Mouse (Mus musculus): ENCODE data around the gene Gsn. TPM values are rescaled to one million over a fixed set of nuclear protein-coding genes. Genes with fewer than 3 reads are reported as not detected.
A peak's percentile ranks its signal among the peaks of the same experiment; 100 is the strongest.

Gsn gene
- polyA plus RNA-seq, 1 experiment = 134 TPM

DNA sequence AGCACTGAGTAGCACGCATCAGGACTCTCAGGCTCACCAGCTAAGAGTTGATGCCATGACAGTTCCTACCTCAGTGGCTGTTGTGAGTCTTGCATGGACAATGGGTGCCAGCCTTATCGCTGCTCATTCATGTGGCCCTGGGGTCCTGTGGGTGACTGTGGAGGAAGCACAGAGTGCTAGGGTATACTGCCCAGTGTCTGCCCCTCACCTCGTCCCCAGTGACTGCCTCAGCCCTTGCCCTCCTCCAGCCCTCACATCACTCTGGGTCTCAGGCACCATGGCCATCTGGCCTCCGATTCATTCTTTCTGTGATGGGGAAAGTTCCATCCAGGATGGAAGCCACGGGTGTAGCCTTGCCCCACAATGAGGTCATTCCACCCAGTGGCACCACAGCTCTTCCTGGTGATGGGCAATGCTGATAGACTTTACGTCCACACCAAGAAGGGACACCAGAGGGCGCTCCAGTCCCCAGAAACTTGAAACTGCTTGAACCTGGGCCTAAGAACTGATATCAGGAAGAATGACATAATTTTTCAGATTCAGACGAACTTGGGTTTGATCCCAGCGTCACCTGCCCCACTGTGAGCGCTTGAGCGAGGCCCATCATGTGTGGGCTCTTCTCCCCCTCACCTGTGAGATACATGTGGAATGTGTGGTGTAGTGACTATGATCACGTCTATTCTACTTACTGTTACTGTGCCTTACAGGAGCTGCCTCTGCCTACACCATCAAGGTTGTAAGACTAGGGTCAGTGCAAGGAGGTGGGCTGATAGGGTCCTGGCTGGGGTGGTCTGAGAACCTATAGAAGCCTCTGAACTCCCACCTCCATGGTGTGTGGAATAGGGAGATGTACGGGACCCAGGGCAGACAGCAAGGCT is 32.8 kb downstream of the Gsn start:
- Histone ChIP-seq H3K4me3 (ENCODE audit: insufficient read depth, low read length) (no peak overlapping the region), H3K27ac (ENCODE audit: insufficient read depth, low read length) (no peak overlapping the region), H3K4me1 (ENCODE audit: control insufficient read depth, insufficient read depth, low read length) (no peaks in the 10 kb centered on the region)
- TF ChIP-seq CTCF (IDR thresholded peaks at IDR 0.05; ENCODE audit: extremely low read depth, insufficient read depth, low read length) = peak; percentile 88
- no peak for TF ChIP-seq POLR2A (IDR thresholded peaks at IDR 0.05; ENCODE audit: extremely low read depth, insufficient read depth, low read length)

DNA sequence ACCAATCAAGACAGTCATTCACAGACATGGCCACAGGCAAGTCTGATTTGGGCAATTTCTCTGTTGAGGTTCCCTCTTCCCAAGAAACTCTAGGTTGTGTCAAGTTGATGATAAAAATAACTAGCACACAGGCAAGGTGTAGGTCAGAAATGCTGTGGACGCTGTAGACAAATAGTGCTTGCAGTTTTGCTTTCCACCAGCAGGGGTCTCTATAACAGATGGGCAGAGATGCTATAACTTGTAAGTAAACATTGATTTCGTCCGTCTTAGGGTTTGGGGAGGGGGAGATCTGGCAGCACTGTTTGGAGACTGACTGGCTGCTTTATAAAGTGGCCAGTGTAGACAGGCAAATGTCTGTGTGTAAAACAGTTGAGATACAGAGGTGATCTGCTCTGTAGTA is 35.7 kb downstream of the Gsn start:
- TF ChIP-seq POLR2A (IDR thresholded peaks at IDR 0.05; ENCODE audit: extremely low read depth, insufficient read depth, low read length) (no peak), CTCF (IDR thresholded peaks at IDR 0.05; ENCODE audit: extremely low read depth, insufficient read depth, low read length) (peak; percentile 48; the same call in 1 of the 2 replicates)
- Histone ChIP-seq H3K4me3 (ENCODE audit: insufficient read depth, low read length) (no peak overlapping the region), H3K4me1 (ENCODE audit: control insufficient read depth, insufficient read depth, low read length) (no peaks in the 10 kb centered on the region), H3K27ac (ENCODE audit: insufficient read depth, low read length) (no peak overlapping the region)

DNA sequence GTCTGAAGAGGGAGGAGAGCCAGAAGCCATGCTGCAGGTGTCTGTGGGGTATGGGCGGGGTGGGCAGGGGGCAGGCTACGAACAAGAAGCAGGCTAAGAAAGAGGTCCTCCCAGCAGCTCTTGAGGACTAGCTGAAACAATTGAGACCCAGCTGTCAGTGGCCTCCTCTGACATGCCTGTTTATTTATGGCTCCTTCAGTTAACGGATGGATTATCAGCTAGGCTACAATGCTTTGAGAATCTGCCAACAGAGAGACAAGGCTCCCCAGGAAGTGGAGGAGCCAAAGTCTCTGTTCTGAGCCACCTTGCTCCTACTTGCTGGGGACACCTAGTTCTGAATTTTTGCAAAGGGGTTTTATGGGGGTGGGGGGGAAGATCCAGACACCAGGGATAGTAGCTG is 36.5 kb downstream of the Gsn start:
- no peak for TF ChIP-seq POLR2A (IDR thresholded peaks at IDR 0.05; ENCODE audit: extremely low read depth, insufficient read depth, low read length)
- TF ChIP-seq CTCF (IDR thresholded peaks at IDR 0.05; ENCODE audit: extremely low read depth, insufficient read depth, low read length) = no peak
- no peak overlapping the region for H3K4me3 ChIP-seq (ENCODE audit: insufficient read depth, low read length)
- H3K4me1 ChIP-seq (ENCODE audit: control insufficient read depth, insufficient read depth, low read length) = no peaks in the 10 kb centered on the region
- H3K27ac ChIP-seq (ENCODE audit: insufficient read depth, low read length) = no peak overlapping the region

DNA sequence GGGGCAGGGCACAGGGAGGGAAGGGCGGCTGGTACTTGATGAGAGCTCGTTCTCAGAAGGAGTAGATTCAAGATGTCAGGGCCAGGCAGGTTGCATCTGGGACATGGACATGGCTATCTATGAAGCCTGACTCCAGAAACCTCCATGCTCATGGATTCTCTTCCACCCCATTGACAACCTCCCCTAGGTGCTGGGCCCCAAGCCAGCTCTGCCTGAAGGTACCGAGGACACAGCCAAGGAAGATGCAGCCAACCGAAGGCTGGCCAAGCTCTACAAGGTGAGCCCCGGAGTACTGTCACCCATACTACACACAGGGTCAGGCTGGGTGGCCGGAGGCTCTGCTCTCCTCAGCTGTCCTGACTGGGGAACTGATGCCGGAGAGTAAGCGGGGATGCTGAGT is 37.1 kb downstream of the Gsn start:
- Histone ChIP-seq H3K4me3 (ENCODE audit: insufficient read depth, low read length) (no peak overlapping the region), H3K4me1 (ENCODE audit: control insufficient read depth, insufficient read depth, low read length) (no peaks in the 10 kb centered on the region), H3K27ac (ENCODE audit: insufficient read depth, low read length) (no peak overlapping the region)
- TF ChIP-seq CTCF (IDR thresholded peaks at IDR 0.05; ENCODE audit: extremely low read depth, insufficient read depth, low read length) (no peak), POLR2A (IDR thresholded peaks at IDR 0.05; ENCODE audit: extremely low read depth, insufficient read depth, low read length) (no peak)

DNA sequence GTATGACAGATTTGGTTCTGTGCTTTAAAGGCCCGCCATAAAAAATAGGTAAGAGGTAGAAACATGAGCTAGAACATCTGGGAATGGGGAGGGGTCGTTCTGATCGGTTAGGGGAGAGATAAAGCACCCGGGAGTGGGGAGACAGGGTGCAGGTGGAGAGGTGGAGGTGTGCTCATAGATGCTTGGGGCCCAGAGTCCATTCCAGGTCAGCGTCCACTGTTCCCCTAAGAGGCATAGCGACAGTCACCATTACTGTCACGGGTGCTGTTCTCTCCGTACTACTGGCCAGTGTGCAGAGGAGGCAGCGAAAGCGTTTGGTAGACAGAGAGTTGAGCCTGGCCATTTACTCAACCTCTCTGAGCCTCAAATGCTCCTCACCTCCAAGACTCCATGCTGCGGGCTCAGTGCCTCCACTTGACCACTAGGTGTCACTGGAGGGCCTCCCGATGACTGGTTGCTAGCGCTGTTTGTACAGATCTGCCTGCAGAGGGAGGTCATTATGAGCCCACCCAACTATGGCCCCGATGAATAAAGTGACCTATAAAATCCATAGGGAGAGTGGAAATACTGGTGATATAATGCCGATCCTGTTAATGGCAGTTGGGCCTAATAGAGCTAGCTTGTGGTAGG is 41.6 kb downstream of the Gsn start:
- no peaks in the 10 kb centered on the region for H3K4me1 ChIP-seq (ENCODE audit: control insufficient read depth, insufficient read depth, low read length)
- no peak overlapping the region for H3K4me3 ChIP-seq (ENCODE audit: insufficient read depth, low read length)
- TF ChIP-seq POLR2A (IDR thresholded peaks at IDR 0.05; ENCODE audit: extremely low read depth, insufficient read depth, low read length) (no peak), CTCF (IDR thresholded peaks at IDR 0.05; ENCODE audit: extremely low read depth, insufficient read depth, low read length) (peak; percentile 99)
- H3K27ac ChIP-seq (ENCODE audit: insufficient read depth, low read length) = no peak overlapping the region

DNA sequence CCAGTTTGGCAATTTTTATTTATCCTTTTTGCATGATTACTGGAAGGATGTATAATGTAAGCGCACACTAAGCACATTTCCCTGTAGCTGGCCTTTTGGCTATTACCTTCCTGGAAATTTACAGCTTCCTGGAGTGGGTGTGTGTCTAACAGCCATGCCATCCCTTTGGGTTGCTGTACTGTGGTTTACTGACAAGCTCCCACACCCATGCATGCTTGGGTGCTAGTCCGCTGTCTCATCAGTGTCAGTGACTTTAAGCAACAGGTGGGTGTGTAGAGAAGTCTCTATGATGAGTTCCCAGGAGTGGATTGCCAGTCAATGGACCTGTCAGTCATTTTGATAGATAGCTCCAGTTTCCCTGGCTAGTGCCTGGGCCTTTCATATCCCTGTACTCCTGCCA is 43.3 kb downstream of the Gsn start:
- Histone ChIP-seq H3K27ac (ENCODE audit: insufficient read depth, low read length) (no peak overlapping the region), H3K4me3 (ENCODE audit: insufficient read depth, low read length) (no peak overlapping the region), H3K4me1 (ENCODE audit: control insufficient read depth, insufficient read depth, low read length) (no peaks in the 10 kb centered on the region)
- TF ChIP-seq CTCF (IDR thresholded peaks at IDR 0.05; ENCODE audit: extremely low read depth, insufficient read depth, low read length) (no peak), POLR2A (IDR thresholded peaks at IDR 0.05; ENCODE audit: extremely low read depth, insufficient read depth, low read length) (no peak)

DNA sequence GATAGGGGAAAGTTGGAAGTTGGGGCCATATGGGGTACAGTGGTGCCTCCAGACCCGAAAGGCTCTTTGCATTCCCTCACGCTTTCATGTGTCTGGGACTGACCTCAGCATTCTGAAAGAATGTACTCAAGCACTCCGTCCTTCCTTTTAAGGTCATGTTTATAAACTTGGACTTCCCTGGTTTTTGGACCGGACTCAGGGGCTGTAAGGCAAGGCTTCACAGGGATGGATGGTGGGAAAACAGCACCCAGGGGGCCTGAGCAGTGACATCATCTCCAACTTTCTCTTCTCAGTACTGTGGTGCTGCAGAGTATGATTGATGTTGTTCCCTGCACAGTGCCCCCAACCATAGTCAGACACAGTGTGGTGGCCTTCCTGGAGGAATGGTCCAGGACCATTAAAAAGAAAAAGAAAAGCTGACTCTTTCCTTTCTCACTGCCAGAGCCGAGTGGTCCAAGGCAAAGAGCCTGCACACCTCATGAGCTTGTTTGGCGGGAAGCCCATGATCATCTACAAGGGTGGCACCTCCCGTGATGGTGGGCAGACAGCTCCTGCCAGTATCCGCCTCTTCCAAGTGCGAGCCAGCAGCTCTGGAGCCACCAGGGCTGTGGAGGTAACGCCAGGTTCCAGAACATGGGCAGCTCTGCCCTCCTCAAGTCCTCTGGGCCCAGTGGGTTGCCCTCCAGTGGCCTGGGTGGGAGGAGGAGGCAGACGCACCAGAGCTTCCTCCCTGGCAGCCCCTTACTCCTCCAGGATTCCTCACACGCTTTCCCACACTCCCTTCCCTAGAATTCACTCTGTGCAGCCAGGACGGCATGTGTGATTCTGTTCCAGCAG is 46.1 kb downstream of the Gsn start:
- H3K27ac ChIP-seq (ENCODE audit: insufficient read depth, low read length) = no peak overlapping the region
- no peaks in the 10 kb centered on the region for H3K4me1 ChIP-seq (ENCODE audit: control insufficient read depth, insufficient read depth, low read length)
- no peak overlapping the region for H3K4me3 ChIP-seq (ENCODE audit: insufficient read depth, low read length)
- TF ChIP-seq POLR2A (IDR thresholded peaks at IDR 0.05; ENCODE audit: extremely low read depth, insufficient read depth, low read length) (no peak), CTCF (IDR thresholded peaks at IDR 0.05; ENCODE audit: extremely low read depth, insufficient read depth, low read length) (no peak)

DNA sequence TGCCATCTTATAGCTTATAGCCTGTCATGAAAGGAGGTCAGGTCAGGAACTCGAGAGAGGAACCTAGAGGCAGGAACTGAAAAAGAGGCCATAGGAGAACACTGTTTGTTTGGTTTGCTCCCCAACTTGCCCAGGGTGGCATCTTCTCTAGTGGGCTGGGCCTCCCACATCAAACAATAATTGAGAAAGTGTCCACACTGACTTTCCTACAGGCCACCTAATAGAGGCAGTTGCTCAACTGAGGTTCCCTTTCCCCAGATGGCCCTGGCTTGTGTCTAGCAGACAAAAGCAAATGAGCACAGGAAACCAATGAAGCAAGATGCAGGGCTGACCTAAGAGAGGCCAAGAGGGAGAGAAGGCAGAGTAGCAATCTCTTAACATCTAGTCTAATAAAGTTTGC is 52.0 kb downstream of the Gsn start:
- Histone ChIP-seq H3K27ac (ENCODE audit: insufficient read depth, low read length) (no peak overlapping the region), H3K4me3 (ENCODE audit: insufficient read depth, low read length) (no peak overlapping the region), H3K4me1 (ENCODE audit: control insufficient read depth, insufficient read depth, low read length) (no peaks in the 10 kb centered on the region)
- TF ChIP-seq CTCF (IDR thresholded peaks at IDR 0.05; ENCODE audit: extremely low read depth, insufficient read depth, low read length) (no peak), POLR2A (IDR thresholded peaks at IDR 0.05; ENCODE audit: extremely low read depth, insufficient read depth, low read length) (no peak)

DNA sequence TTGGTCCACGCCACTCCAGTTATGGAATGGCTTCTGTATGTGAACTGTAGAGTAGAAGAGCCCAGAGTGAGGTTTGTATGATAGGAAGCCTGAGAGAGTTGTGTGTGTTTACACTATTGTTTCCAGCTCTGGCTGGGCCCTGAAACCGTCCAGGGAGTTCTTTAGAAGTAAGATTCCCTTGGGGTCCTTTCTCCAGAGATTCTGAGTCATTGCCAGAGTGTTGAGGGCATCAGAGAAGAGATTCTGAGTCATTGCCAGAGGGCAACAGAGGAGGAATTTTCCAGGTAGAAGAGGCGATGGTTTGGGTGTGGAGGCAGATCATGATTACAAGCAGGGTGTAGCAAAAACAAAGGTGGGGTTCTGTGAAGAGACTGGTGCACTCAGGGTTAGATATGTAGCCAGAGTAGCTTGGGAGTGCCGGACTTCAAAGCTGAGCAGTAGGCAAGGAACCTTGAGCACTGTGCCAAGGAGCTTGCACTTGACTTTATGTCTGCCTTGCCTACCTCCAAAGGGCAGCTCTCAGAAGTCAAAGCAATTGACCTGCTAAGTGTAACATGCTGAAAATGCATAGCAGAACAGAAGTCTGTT is 53.8 kb downstream of the Gsn start:
- TF ChIP-seq POLR2A (IDR thresholded peaks at IDR 0.05; ENCODE audit: extremely low read depth, insufficient read depth, low read length) = no peak
- no peak for TF ChIP-seq CTCF (IDR thresholded peaks at IDR 0.05; ENCODE audit: extremely low read depth, insufficient read depth, low read length)
- H3K4me3 ChIP-seq (ENCODE audit: insufficient read depth, low read length) = no peak overlapping the region
- H3K27ac ChIP-seq (ENCODE audit: insufficient read depth, low read length) = no peak overlapping the region
- no peaks in the 10 kb centered on the region for H3K4me1 ChIP-seq (ENCODE audit: control insufficient read depth, insufficient read depth, low read length)

Measured in cortical plate, adult 2 months (tissue).